Mouse (Mus musculus): ENCODE results near the gene Rps6ka2.

GRCm38 (mm10) chr17:7279251-7279650, 109.3 kb downstream of the Rps6ka2 start:
- no peak for TF ChIP-seq CTCF (IDR thresholded peaks at IDR 0.05; ENCODE audit: low read depth)
- no peak for TF ChIP-seq EP300 (IDR thresholded peaks at IDR 0.05; ENCODE audit: low read depth)

Data from heart, postnatal 0 days (tissue).